Mouse (Mus musculus) frontal cortex, adult (tissue): ENCODE measurements around the gene Rora.

Experiments
- ATAC-seq: cut with Nextera tagmentation; 2 replicates; pipeline ENCODE4 v1.9.2; 2017; ENCODE audit warnings: mild to moderate bottlenecking, moderate library complexity, mixed read lengths; ENCODE audit not compliant: low TSS enrichment

Gene Rora

DNA sequence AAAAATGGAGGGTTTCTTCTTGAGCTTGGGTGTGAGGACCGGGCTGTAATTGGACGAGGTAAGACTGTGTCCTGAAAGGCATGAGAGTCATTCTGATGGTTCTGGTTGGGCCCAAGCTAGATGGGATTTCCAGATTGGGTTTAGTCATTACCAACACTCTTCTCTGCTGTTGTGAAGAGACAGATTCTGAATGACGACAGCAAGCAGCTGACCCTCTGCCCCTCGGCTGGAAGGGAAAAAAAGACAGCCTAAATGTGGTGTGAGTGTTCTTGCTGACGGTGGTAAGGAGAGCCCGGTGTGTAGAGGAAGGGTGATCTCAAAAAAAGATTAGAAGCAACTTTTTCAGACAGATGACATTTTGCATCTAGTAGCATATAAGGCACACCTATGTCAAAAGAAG is 686.2 kb downstream of the Rora start:
- ATAC-seq, result no peak

DNA sequence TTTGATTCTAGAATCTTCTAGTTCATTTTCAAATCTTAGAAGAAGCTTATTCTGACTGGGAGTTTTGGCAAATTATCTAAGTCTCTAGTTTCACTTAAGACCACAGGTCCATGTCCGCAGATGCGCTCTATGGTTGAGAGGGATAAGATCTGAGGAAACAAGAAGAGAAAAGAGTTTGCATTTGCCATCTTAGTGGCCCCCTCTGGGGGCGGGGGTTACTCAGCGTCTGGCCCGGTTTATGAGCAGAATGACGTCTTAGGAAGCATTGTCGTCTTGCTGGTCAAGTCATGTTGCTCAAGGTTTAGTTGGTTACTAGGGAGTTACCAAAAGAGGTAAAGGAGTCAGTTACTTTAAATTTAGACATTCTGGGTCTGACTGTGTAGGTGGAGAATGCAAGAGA is 686.8 kb downstream of the Rora start:
- ATAC-seq, result no peak

DNA sequence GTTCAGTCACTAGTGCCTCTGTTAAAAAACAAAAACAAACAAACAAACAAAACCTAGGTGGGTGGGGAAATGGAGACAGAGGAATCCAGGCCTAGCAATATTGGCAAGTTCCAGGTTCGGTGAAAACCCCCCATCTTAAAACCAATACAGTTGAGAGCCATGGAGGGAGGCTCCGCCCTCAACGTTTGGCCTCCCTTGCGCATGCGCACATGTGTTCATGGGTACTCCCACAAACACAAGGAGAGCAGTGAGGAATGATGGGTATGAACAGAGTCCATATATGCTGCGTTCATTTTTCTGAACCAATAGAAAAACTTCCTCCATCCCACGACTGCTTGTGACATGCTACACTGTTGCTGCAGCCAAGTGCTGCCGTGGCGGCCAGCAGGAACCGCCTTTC is 690.3 kb downstream of the Rora start:
- ATAC-seq, result 0 out of 2 replicates have a peak, but pooled peaks have one; percentile 33

DNA sequence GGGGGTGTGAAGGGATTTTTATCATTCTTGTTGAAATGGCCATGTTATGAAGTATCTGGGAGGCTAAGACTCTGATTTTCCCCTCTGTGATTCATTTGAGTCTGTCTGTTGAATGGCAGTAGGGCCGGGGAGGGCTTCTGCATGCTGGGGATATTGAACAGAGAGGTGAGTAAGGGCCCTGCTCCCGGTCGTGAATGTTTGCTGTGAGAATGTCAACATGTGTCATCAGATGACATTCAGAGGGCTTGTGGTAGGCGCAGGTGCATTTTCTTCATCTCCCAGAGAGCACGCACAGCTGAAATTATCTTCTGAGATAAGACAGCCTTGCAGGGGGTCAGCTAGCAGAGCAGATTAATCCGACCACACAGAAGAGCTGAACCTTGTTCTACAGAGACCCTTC is 692.0 kb downstream of the Rora start:
- ATAC-seq, result no peak

DNA sequence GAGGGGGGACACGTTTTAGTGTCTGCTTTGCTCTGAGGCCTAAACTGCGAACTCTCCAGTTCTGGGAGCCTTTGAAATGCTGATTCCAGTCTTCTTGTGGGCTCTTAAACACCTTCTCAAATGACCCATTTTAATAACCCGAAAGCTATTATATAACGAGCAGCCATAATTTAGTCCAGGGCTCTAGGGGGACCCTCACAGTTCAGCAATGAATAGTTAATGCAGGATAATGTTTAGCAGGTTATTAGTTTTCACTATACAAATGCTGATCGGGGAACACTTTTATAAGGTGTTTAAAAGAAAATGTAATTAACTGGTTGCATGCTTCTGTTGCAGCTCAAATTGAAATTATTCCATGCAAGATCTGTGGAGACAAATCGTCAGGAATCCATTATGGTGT is 694.2 kb downstream of the Rora start:
- no peak for ATAC-seq

DNA sequence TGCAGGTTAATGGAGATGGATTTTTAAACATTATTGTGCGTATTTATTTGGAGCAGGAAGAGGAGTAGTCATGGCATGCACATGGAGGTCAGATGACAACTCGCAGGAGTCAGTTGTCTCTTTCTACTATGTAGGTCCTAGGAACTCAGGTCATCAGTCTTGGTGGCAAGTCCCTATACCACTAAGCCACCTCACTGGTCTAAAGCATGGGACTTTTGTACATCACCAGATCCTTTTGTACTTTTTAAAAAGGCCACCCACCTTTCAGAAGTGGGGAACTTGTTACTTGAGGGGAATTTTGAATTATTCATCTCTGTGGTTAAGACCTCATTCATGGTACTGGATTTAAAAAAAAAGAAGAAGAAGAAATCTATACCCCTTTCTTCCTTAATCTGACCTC is 696.0 kb downstream of the Rora start:
- no peak for ATAC-seq

DNA sequence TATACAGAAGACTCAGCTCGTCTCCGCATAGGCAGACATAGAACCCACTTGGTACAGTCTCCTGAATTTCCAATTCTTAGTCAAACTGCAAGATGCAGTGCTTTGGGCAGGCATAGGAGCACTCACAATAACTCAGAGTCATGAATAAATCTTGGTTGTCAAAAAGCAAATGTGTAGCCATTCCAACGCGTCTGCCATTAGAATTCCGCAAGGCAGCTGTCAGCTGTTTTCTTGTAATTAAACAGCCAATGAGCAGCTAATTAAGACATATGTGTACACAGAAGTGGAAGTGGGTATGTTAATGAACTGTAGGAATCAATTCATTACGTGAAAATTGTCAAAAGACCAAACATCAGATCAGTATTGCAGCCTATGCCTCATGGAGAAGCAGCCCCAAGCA is 700.6 kb downstream of the Rora start:
- no peak for ATAC-seq

DNA sequence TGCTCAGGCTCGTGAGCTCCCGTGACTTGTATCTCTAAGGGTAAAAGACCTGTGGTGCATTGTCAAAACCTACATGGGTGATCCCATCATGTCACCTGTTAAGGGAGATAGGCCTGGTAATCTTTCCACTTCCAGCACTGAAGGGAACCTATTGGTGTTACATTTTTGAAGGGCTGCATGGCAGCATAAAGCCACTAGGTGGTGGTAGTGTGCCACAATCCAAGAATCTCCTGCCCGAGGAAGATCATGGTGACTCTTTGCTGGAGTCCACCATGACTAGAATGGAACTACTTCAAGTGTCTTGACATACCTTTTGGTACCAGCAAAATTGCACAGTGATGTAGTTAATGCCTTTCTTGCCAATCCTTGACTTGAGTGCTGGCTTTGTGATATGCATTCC is 704.2 kb downstream of the Rora start:
- peak; percentile 70 for ATAC-seq

DNA sequence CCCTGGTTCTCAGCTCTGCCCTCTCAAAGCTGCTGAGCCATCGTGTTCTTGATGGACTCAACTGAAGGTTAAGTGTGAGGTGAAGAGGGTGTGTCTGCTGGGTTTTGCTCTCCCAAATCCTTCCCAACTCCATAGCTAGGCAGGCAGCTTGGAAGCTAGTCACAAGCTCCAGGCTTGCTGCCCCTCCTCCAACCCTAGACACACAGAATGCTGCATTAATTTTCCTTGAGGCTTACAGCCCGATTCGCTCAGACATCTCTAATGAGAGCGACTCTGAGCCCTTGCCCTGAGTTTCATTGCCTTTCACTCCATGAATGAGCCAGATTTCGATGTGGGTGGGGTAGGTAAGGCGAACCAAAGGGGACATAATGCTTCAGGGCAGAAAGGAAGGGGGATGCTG is 705.2 kb downstream of the Rora start:
- no peak for ATAC-seq

DNA sequence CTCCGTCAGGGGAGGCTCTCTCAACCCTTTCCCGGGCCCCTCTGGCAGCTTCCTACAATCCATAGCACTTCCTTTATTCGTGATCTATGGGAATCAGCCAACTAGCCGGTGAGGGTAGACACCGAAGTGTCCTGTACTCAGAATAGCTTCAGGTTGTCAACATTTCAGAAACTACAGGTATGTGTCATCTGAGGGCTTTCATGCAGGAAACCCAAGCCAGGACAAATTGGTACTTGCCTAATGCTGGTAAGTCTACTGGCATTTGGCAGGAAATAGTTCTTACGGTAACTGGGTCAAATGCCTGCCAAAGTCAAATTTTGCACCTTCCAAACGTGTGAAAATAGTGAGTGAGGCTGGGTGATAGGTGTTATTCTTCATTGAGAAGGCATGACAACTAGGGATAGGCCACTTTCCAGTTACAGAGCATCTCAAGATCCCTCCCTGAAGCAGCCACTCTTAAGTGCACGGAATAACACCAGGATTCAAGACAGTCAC is 708.4 kb downstream of the Rora start:
- no peak for ATAC-seq

DNA sequence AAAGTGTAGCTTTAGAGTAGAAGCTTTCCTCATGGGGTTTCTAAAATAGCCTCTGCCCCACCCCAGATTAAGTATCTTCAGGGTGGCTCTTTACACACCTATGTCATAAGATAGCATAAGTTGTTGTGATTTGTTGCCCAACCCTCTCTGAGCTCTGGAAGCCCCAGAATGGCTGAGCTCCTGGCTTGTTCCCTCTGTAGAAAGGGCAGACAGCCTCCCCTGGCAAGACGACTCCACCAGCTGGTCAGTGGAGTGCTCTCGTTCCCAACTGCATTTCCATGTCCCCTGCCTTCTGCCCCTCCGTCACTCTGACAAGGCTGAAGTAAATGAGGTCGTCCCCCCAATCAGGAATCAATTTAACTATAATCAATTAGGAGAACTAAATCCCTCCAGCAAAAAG is 709.2 kb downstream of the Rora start:
- no peak for ATAC-seq

DNA sequence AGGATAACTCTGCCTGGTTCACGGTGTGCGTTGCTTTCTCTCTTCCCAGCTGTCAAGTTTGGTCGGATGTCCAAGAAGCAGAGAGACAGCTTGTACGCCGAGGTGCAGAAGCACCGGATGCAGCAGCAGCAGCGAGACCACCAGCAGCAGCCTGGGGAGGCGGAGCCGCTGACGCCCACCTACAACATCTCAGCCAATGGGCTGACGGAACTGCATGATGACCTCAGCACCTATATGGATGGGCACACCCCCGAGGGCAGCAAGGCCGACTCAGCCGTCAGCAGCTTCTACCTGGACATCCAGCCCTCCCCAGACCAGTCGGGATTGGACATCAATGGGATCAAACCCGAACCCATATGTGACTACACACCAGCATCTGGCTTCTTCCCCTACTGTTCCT is 710.5 kb downstream of the Rora start:
- no peak for ATAC-seq

DNA sequence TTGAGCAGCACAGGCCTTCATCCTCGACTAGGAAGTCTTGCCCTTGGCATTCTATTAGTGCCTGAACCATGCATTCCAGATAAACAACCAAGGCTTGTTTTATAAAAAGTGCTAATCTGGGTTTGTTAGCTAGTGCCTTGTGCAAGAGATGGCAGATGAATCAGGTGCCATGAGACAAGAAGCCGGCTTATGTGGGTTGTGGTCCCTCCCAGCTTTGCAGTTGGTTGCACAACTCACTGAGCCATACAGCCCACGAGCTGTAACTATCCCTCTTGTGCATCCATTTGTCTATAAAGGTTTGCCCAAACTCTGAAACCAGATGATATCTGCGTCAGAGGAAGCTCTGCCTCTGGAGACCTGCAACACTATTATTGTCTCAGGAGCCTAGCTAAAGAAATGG is 713.5 kb downstream of the Rora start:
- ATAC-seq, result no peak

DNA sequence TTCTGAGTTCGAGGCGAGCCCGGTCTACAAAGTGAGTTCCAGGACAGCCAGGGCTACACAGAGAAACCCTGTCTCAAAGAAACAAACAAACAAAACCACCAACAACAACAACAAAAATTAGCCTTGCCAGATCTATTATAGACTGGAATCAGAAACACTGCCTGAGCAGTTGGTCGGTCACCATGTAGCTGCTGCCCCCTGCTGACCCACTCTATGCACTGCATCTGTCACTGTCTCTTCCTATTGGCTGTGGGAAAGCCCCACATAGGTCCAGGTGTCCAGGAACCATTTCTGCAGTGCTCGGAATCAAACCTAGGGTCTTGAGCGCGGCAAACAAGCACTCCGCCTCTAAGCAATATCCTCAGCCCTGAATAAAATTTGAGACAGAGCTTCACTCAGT is 714.5 kb downstream of the Rora start:
- ATAC-seq, result peak; percentile 60

DNA sequence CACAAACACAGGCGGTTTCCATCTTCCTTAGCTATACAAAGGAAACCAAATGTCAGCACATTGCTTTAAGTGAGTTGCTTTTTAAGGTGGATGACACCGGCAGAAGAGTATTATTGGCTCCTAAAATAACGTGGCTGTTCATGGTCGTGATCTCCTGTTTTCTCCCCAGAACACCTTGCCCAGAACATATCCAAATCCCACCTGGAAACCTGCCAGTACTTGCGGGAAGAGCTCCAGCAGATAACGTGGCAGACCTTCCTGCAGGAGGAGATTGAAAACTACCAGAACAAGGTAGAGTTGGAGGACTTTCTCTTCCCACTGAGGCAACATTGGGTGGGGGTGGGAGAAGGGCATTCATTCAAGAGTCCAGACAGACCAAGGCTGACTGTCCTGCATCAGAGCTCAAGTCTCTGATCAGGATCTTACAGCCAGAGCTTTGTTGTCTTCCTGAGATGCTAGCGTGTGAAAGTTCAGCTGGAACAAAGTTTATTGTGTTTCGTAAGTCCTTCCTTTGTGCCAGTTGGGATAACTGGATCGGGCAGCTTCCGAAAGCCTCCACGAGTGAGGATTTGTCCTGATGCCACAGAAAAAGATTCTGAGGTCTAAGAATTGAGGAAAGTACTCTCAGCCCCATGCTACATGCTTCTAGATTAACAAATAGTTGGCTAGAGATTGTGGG is 717.6 kb downstream of the Rora start:
- ATAC-seq, result no peak

DNA sequence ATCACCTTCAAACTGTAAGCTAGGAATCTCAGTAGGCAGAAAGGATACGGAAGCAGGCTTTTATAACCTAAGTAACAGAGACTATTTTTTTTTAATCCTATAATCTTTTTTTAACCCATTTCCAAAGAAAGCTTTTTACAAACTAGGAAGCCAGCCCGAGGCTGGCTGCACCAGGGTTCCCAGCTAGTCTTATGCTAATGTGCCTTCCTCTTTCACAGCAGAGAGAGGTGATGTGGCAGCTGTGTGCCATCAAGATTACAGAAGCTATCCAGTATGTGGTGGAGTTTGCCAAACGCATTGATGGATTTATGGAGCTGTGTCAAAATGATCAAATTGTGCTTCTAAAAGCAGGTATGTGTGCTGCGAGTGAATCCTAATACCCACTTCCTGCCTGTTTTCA is 719.3 kb downstream of the Rora start:
- ATAC-seq, result peak; percentile 70

DNA sequence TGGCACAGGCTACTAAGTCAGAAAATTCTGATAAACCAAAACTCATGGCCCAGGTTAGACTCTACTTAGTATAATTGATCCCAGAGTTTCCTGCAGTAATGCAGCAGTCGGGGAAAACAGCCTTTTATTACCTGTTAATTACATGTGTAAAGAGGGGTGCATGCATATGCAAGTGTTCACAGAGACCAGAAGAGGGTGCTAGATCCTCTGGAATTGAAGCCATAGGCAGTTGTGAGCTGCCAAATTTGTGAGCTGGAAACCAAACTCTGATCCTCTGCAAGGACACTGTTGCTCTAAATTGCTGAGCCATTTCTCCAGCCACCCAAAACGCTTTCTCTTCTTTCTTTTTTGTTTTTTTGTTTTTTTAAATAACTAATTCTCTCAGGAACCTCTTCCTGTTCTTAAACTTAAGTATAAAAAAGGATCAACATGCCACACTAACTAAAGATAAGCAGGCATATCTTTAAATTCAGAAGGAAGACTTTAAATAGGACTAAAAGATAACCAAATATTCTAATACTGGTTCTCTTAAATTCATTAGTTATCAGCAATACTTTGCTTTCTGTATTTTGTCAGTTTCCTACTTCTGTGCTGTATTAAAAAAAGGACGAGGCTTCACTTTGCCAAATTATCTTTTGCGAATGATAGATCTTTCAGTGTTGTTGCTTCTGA is 723.5 kb downstream of the Rora start:
- ATAC-seq, result no peak

DNA sequence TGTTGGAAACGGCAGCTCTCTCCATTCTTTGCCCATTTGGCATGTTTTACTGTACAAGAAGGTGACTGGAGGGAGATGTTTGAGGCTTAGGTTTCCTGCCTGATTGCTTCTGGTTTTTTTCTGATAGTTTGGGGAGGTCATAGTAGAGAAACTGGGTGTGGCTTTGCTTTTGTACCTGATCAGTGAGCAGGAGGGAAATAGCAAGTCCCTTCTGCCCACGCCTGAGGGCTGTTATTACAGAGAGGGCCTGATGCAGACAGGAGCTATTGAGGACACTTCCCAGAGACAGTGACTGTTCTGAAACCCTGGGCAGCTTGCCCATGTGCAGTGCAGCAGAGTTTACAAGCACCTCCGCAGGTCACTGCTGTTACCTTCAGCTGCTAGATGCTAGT is 724.1 kb downstream of the Rora start:
- no peak for ATAC-seq

DNA sequence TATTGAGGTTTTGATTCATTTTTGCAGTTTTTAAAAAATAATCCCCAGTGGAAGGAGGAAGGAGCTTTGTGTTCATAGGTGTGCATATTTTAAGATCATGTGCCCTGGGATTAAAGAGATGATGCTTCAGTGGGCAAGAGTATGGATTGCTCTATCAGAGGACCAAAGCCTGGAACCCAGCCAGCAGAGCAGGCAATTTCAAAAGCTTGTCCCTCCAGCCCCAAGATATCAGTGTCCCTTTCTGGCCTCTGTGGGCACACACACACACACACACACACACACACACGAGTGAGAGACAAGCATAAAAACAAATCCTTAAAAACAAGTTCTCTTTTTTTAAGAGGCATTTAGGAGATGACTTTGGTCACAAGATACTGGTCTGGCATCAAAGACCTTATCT is 727.0 kb downstream of the Rora start:
- ATAC-seq, result no peak

DNA sequence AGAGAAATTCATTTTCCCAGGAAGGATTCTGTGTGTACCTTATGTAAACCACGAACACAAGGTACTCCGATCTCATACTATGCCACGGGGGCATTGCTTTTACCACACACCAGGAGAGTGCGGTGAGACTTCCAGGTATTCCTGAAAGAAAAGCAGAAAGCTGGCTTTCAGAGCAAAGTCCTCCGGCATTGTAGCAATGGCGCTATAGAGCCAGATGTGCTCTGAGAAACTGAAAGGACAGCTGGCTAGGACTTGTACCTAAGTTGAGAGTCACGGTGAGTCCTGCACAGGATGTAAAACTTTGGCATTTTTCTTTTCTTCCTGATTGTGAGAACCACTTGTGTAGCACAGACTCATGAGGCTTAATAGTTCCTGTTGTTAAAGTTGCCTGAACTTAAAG is 728.2 kb downstream of the Rora start:
- ATAC-seq, result no peak

DNA sequence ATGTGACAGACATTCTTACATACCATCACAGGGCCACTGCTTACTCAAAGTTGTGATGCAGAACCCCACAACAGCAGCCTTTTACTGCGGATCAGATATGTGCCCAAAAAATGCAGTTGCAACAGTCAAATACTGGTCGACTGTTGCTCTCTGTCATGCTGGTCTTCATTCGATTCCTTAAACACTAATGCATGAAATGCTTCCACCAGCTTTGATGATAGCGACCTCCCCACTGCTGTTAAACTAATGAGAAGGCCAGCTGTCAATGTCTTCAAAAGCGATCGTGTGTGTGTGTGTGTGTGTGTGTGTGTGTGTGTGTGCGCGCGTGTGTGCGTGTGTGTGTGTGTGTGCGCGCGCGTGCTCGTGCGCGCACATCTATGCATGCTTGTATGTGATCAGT is 730.9 kb downstream of the Rora start:
- ATAC-seq, result no peak

DNA sequence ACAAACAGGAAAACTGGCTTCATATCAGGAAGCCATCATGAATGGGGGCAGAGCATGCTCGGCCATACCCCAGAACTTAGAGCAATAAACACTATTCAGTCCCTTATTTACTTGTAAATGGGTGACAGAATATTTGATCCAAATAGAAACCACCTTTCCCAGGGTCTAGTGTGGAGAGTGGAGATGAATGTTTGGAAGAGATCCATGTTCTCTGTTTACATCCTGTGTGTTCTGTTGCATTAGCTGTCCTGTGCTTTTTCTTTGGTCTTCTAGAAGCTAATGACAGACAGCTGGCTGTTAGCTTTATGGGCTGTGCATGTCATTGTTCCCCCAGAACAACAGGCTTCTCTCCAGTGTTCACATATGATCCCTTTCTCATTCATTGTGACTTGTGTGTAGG is 731.3 kb downstream of the Rora start:
- ATAC-seq, result no peak

DNA sequence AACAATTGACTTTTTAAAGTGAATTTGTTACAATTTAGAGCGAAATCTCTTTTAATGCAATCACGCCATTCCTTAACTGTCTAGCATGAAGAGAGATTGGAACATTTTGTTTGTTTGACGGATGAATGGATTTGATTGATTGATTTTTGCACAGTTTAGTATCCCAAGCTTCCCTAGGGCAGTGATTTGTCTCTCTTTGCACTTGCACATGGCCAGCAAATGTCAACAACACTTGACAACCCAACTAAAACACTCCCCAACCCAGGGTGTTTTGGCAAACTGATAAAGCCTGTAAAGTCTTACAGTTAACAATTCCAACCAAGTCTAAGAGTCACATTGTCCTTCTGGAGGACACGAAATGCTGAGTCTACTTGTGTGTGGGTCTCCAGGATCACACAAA is 733.7 kb downstream of the Rora start:
- ATAC-seq, result no peak

DNA sequence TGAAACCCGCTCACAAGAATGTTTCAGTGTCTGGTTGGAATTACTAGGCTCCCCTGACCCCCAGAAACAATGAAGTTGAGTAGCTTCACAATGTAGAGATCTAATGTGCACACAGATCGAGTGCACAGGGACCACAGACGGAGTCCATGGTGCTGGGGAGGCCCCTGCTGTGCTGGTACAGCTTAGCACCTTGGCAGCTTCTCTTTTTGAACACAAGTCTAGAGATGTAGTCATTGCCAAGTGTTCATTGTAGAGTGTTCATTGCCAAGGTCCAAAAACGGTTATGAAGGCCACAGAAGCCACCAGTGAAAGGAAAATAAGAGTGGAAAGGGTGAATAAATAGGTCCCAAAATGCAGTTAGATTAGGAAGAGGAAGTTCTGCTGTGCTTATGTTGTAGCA is 737.0 kb downstream of the Rora start:
- no peak for ATAC-seq
